Comparison of ENCODE assay signal across 8 mouse cellular contexts in the genomic region with DNA sequence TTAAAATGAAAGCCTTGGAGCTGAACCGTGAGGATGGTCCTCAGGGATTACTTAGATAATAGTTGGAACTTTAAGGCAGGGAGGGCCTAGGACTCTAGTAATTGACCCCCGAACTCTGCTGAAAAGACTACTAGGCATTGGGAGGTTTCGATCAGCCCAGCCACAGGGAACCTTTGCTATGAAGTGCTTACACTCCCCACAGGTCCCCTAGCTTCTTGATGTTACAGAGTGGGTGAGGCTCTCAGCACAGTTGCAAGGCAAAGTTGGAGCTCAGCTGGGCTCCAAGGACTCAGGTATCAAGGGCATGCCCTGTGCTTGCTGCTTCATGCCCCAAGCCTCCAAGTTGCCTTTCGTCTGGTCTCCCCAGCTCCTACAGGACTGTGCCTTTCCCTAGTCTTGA. TPM values are rescaled to one million over a fixed set of nuclear protein-coding genes. Genes with fewer than 3 reads are reported as not detected.
DNase-seq lines count a peak whose midpoint lies in the region; ATAC-seq and TF ChIP-seq lines count a peak whose summit lies in the region.

No protein-coding gene starts in this region.

- no peak for ATAC-seq in liver, postnatal 0 days

- H3K27me3 ChIP-seq in heart, adult 2 months (ENCODE audit: control insufficient read depth, insufficient read depth, low read length) = no peaks in the 10 kb centered on the region
- peaks cover 13% of the 10 kb centered on the region for H3K27me3 ChIP-seq in hindbrain, embryonic 10.5 days (ENCODE audit: insufficient read depth, poor library complexity, severe bottlenecking)
- no peaks in the 10 kb centered on the region for H3K27me3 ChIP-seq in liver, postnatal 0 days (ENCODE audit: insufficient read depth, low read length)

- peaks cover 23% of the 10 kb centered on the region for H3K36me3 ChIP-seq in heart, adult 2 months (ENCODE audit: control insufficient read depth, insufficient read depth, low read length)
- H3K36me3 ChIP-seq in ES-E14 (ENCODE audit: control insufficient read depth, insufficient read depth, low read length, poor library complexity, severe bottlenecking) = peaks cover 2% of the 10 kb centered on the region; the same call in 1 of the 2 replicates
- peaks cover 12% of the 10 kb centered on the region; the same call in 1 of the 2 replicates for H3K36me3 ChIP-seq in hindbrain, embryonic 10.5 days
- 0 out of 2 replicates have a peak, but pooled peaks cover 2% of the 10 kb centered on the region for H3K36me3 ChIP-seq in liver, postnatal 0 days (replicated peaks; ENCODE audit: insufficient read depth, low read length)

- in situ Hi-C loops in ES-E14 (cut with MboI; ENCODE audit: low sequenced_read_pairs in 2 of 2, unreplicated experiment in 2 of 2) = no loop called here

- TF ChIP-seq CTCF in heart, adult 2 months (IDR thresholded peaks at IDR 0.05) = no peak
- no peak for TF ChIP-seq CTCF in liver, postnatal 0 days (IDR thresholded peaks at IDR 0.05; ENCODE audit: low read depth)

- no peaks in the 10 kb centered on the region for H3K9me3 ChIP-seq in ES-E14 (ENCODE audit: control insufficient read depth, insufficient read depth, low read depth, low read length)
- H3K9me3 ChIP-seq in hindbrain, embryonic 10.5 days = no peaks in the 10 kb centered on the region
- no peaks in the 10 kb centered on the region for H3K9me3 ChIP-seq in liver, postnatal 0 days (ENCODE audit: low read length)

- TF ChIP-seq POLR2A in heart, adult 2 months (IDR thresholded peaks at IDR 0.05; ENCODE audit: insufficient read depth, low read depth, low read length) = no peak

- H3K27ac ChIP-seq in heart, adult 2 months = peak overlapping the region; percentile 24; the same call in 1 of the 2 replicates
- no peak overlapping the region for H3K27ac ChIP-seq in ES-E14 (ENCODE audit: insufficient read depth, low read depth, low read length, poor library complexity, severe bottlenecking)
- H3K27ac ChIP-seq in hindbrain, embryonic 10.5 days = peak overlapping the region; percentile 99
- H3K27ac ChIP-seq in liver, postnatal 0 days (ENCODE audit: low read depth) = peak overlapping the region; percentile 89; the same call in 1 of the 2 replicates

- no peak for TF ChIP-seq EP300 in heart, adult 2 months (IDR thresholded peaks at IDR 0.05; ENCODE audit: insufficient read depth, low read depth, low read length)
- TF ChIP-seq EP300 in liver, postnatal 0 days (IDR thresholded peaks at IDR 0.05; ENCODE audit: low read depth) = no peak

- DNase-seq in heart, adult 2 months = no peak
- DNase-seq in heart, postnatal 25 days (ENCODE audit: low spot score) = no peak
- no peak for DNase-seq in ES-E14 (ENCODE audit: low read depth, low spot score)
- DNase-seq in hindbrain, embryonic 10.5 days (ENCODE audit: low spot score) = no peak
- DNase-seq in liver, postnatal 0 days = no peak
- no peak for DNase-seq in urinary bladder, postnatal 36 days (ENCODE audit: low spot score in 2 of 2)
- no peak for DNase-seq in ovary, adult 18-20 months (ENCODE audit: low spot score)
- DNase-seq in gastrocnemius, postnatal 4 days (ENCODE audit: low spot score in 2 of 2) = no peak

- intact Hi-C loops in heart, adult 2 months (cut with DNase I) = loop anchor here (10.0 kb wide), 2 partner anchors 198 to 558 kb away; a partner anchor contains a TSS
- intact Hi-C loops in heart, postnatal 25 days (cut with DNase I) = loop anchor here (10.0 kb wide), 1 partner anchor 198 kb away; a partner anchor contains a TSS

- peaks cover 25% of the 10 kb centered on the region for H3K4me1 ChIP-seq in heart, adult 2 months (ENCODE audit: control insufficient read depth, insufficient read depth, low read length)
- peaks cover 0 to 7% of the 10 kb centered on the region in 2 experiments; a peak in 1 of 4 replicates for H3K4me1 ChIP-seq in ES-E14 (ENCODE audit: control insufficient read depth in 2 of 2, insufficient read depth in 2 of 2, low read length in 2 of 2, poor library complexity in 1 of 2)
- peaks cover 40% of the 10 kb centered on the region for H3K4me1 ChIP-seq in hindbrain, embryonic 10.5 days (replicated peaks)
- H3K4me1 ChIP-seq in liver, postnatal 0 days (ENCODE audit: insufficient read depth) = peaks cover 55% of the 10 kb centered on the region

- peaks cover 5% of the 10 kb centered on the region; the same call in 1 of the 2 replicates for H3K79me2 ChIP-seq in heart, adult 2 months (replicated peaks; ENCODE audit: control insufficient read depth, insufficient read depth, low read length)

- WGBS in heart, adult 2 months = 35% methylated on average over 4 of the region's 4 CpGs
- WGBS in hindbrain, embryonic 10.5 days = 61% methylated on average over 4 of the region's 4 CpGs
- WGBS in liver, postnatal 0 days (ENCODE audit: insufficient replicate concordance) = 46% methylated on average over 4 of the region's 4 CpGs

- peak overlapping the region; percentile 78 for H3K4me2 ChIP-seq in liver, postnatal 0 days (ENCODE audit: low read depth, low read length)

- H3K4me3 ChIP-seq in heart, adult 2 months = peak overlapping the region; percentile 83
- peak overlapping the region; percentile 70 to 98 for H3K4me3 ChIP-seq in ES-E14 (ENCODE audit: insufficient read depth in 1 of 2, low read depth in 1 of 2, low read length in 2 of 2, poor library complexity in 1 of 2, severe bottlenecking in 1 of 2)
- H3K4me3 ChIP-seq in hindbrain, embryonic 10.5 days = peak overlapping the region; percentile 92
- H3K4me3 ChIP-seq in liver, postnatal 0 days (ENCODE audit: low read depth, low read length) = peak overlapping the region; percentile 98

- H3K9ac ChIP-seq in heart, adult 2 months (ENCODE audit: low read depth, low read length) = peak overlapping the region; percentile 0; the same call in 1 of the 2 replicates
- peak overlapping the region; percentile 82 for H3K9ac ChIP-seq in ES-E14 (ENCODE audit: insufficient read depth, low read depth, low read length, poor library complexity, severe bottlenecking)
- peak overlapping the region; percentile 99 for H3K9ac ChIP-seq in liver, postnatal 0 days (replicated peaks)

TF ChIP-seq in ES-E14, 5 proteins besides CTCF, POLR2A, EP300 and RAD21:
- TF ChIP-seq ZNF384 (IDR thresholded peaks at IDR 0.05; ENCODE audit: low read depth, low read length) = no peak
- TF ChIP-seq CHD2 (IDR thresholded peaks at IDR 0.05; ENCODE audit: low read depth, low read length) = no peak
- TF ChIP-seq HCFC1 (IDR thresholded peaks at IDR 0.05; ENCODE audit: borderline replicate concordance, insufficient read depth, low read length) = no peak
- TF ChIP-seq MAFK (IDR thresholded peaks at IDR 0.05; ENCODE audit: insufficient read depth, low read depth, low read length) = no peak
- no peak for TF ChIP-seq ZC3H11A (IDR thresholded peaks at IDR 0.05; ENCODE audit: borderline replicate concordance, low read depth, low read length)

RNA-seq across cellular contexts. Expression of a gene that starts 1.4 kb away (rescaled TPM):
- 10 to 100 TPM; 31.2 to 32.7 TPM for total RNA-seq in heart, adult 2 months (2021)
- polyA plus RNA-seq in heart, adult 2 months (2012; rRNA removed) = 7.5 and 14.8 TPM in 2 replicates
- 10 to 100 TPM; 28.8 to 33.9 TPM for total RNA-seq in heart, postnatal 25 days (2021)
- 29.1 and 29.6 TPM in 2 replicates for total RNA-seq in ES-E14 (2012; rRNA removed)
- polyA plus RNA-seq in hindbrain, embryonic 10.5 days (2016; fragmentation: Nextera tagmentation; extraction: Ambion mirVana) = 24.3 and 27.5 TPM in 2 replicates
- 3.8 and 5.0 TPM in 2 replicates for polyA plus RNA-seq in liver, postnatal 0 days (2015; fragmentation: Nextera tagmentation; extraction: Ambion mirVana)
- total RNA-seq in gastrocnemius, postnatal 4 days (2021) = 10 to 100 TPM; 87.5 to 91.3 TPM

RNA-seq across cellular contexts. Expression of a gene that starts 13.8 kb away (rescaled TPM):
- 1 to 10 TPM; 1.1 to 1.7 TPM for total RNA-seq in heart, adult 2 months (2021)
- polyA plus RNA-seq in heart, adult 2 months (2012; rRNA removed) = 4.5 and 5.3 TPM in 2 replicates
- total RNA-seq in heart, postnatal 25 days (2021) = 1 to 10 TPM; 1.2 to 1.6 TPM
- total RNA-seq in ES-E14 (2012; rRNA removed) = 0.36 and 0.79 TPM in 2 replicates
- polyA plus RNA-seq in hindbrain, embryonic 10.5 days (2016; fragmentation: Nextera tagmentation; extraction: Ambion mirVana) = 0.10 and 0.13 TPM in 2 replicates
- polyA plus RNA-seq in liver, postnatal 0 days (2015; fragmentation: Nextera tagmentation; extraction: Ambion mirVana) = 0.30 and 0.41 TPM in 2 replicates
- total RNA-seq in gastrocnemius, postnatal 4 days (2021) = 1 to 10 TPM; 4.3 to 4.5 TPM

RNA-seq across cellular contexts. Expression of a gene that starts 28.2 kb away (rescaled TPM):
- 1,000 to 10,000 TPM in 1 of 2 experiments, 100 to 1,000 TPM in 1; 914 to 1,090 TPM for total RNA-seq in heart, adult 2 months (2021)
- polyA plus RNA-seq in heart, adult 2 months (2012; rRNA removed) = 320 TPM in 2 replicates
- 1,000 to 10,000 TPM; 1,102 to 1,112 TPM for total RNA-seq in heart, postnatal 25 days (2021)
- 510 and 685 TPM in 2 replicates for total RNA-seq in ES-E14 (2012; rRNA removed)
- polyA plus RNA-seq in hindbrain, embryonic 10.5 days (2016; fragmentation: Nextera tagmentation; extraction: Ambion mirVana) = 397 and 447 TPM in 2 replicates
- 411 and 430 TPM in 2 replicates for polyA plus RNA-seq in liver, postnatal 0 days (2015; fragmentation: Nextera tagmentation; extraction: Ambion mirVana)
- total RNA-seq in gastrocnemius, postnatal 4 days (2021) = 100 to 1,000 TPM; 548 to 659 TPM

Comparison
In these comparisons a context has a peak if more than half of its experiments do, and no peak if none do; other contexts are left out.
1. H3K9ac ChIP-seq: peak in every context shown above with its lines; median percentile 99 in liver, postnatal 0 days; 82 in ES-E14; 0 in heart, adult 2 months.